Mouse (Mus musculus): ENCODE measurements around the gene R3hdm1. TPM values are rescaled to one million over a fixed set of nuclear protein-coding genes. Genes with fewer than 3 reads are reported as not detected.
A peak's percentile ranks its signal among the peaks of the same experiment; 100 is the strongest.

Gene R3hdm1
- polyA plus RNA-seq, 1 experiment from 2014 or later = 38.8 TPM

DNA sequence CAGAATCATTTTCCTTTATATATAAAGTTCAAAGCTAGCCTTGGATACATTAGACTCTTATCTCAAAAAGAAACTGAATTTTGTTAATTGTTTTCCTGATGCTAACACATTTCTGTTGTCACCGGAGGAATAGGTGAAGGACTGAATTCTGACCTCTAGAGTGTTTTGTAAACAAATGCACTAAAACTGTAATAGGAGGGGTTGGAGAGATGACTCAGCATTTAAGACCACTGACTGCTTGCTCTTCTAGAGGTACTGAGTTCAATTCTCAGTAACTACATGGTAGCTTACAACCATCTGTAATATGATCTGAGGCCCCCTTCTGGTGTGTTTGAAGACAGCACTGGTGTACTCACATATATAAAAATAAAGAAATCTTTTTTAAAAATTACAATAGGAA lies 63.9 kb downstream of the R3hdm1 start:
- DNase-seq (ENCODE audit: low spot score) = no peak

DNA sequence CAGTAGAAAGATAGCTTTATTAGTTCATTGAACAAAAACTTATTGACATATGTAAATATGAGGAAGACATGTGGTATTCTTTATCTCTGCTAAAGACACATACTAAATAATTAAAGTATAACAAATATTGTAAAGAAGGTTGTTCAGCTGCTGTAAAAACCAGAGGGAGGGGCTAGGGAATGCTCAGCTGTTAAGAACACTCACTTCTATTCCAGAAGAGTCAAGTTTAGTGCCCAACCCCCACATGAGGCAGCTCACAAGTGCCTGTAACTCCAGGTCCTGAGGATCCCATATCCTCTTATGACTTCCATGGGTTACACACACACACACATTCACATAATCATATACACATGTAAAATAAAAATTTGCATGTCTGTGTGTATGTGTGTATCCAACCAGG lies 67.0 kb downstream of the R3hdm1 start:
- no peaks in the 10 kb centered on the region for H3K9me3 ChIP-seq (ENCODE audit: low read length)
- H3K27me3 ChIP-seq (replicated peaks; ENCODE audit: insufficient read depth, low read length) = no peaks in the 10 kb centered on the region
- no peaks in the 10 kb centered on the region for H3K4me1 ChIP-seq (ENCODE audit: insufficient read depth, low read depth, low read length)
- ATAC-seq = no peak
- no peak for DNase-seq (ENCODE audit: low spot score)
- no peak overlapping the region for H3K9ac ChIP-seq (replicated peaks; ENCODE audit: low read depth)
- no peaks in the 10 kb centered on the region for H3K36me3 ChIP-seq (ENCODE audit: insufficient read depth, low read length)
- no peak overlapping the region for H3K27ac ChIP-seq (ENCODE audit: low read length)
- H3K4me3 ChIP-seq (ENCODE audit: low read depth, low read length) = no peak overlapping the region
- H3K4me2 ChIP-seq (replicated peaks; ENCODE audit: low read depth, low read length) = no peak overlapping the region
- TF ChIP-seq EP300 (IDR thresholded peaks at IDR 0.05) = no peak
- TF ChIP-seq CTCF (IDR thresholded peaks at IDR 0.05) = no peak

More for the DNA sequence above, 63.9 kb downstream of the R3hdm1 start:
- Histone ChIP-seq H3K9ac (replicated peaks; ENCODE audit: low read depth) (no peak overlapping the region), H3K9me3 (ENCODE audit: low read length) (no peaks in the 10 kb centered on the region), H3K36me3 (ENCODE audit: insufficient read depth, low read length) (no peaks in the 10 kb centered on the region), H3K4me2 (replicated peaks; ENCODE audit: low read depth, low read length) (no peak overlapping the region), H3K4me1 (ENCODE audit: insufficient read depth, low read depth, low read length) (no peaks in the 10 kb centered on the region), H3K4me3 (ENCODE audit: low read depth, low read length) (no peak overlapping the region), H3K27me3 (replicated peaks; ENCODE audit: insufficient read depth, low read length) (no peaks in the 10 kb centered on the region), H3K27ac (ENCODE audit: low read length) (no peak overlapping the region)
- no peak for TF ChIP-seq CTCF (IDR thresholded peaks at IDR 0.05)
- TF ChIP-seq EP300 (IDR thresholded peaks at IDR 0.05) = no peak
- ATAC-seq = no peak
- 69% methylated on average over 1 of the region's 1 CpGs for whole genome bisulfite sequencing

DNA sequence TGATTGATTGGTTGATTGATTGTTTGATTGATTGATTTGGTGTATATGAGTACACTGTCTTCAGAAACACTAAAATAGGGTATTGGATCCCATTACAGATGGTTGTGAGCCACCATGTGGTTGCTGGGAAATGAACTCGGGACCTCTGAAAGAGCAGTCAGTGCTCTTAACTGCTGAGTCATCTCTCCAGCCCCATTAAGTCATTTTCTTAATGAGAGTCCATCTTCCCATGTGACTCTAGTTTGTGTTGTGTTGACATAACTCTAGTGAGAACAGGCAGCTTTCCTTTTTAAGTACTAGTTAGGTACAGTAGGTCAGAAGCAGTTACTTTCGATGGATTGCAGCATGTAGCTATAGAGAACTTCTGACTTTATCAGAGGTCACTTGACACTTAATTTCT lies 88.3 kb downstream of the R3hdm1 start:
- DNase-seq (ENCODE audit: low spot score) (peak; percentile 8), ATAC-seq (no peak)
- H3K9ac ChIP-seq (replicated peaks; ENCODE audit: low read depth) = no peak overlapping the region
- no peaks in the 10 kb centered on the region for H3K4me1 ChIP-seq (ENCODE audit: insufficient read depth, low read depth, low read length)
- no peaks in the 10 kb centered on the region for H3K9me3 ChIP-seq (ENCODE audit: low read length)
- H3K36me3 ChIP-seq (ENCODE audit: insufficient read depth, low read length) = no peaks in the 10 kb centered on the region; the same call in 1 of the 2 replicates
- H3K27ac ChIP-seq (ENCODE audit: low read length) = no peak overlapping the region
- no peak overlapping the region for H3K4me3 ChIP-seq (ENCODE audit: low read depth, low read length)
- no peak for TF ChIP-seq EP300 (IDR thresholded peaks at IDR 0.05)
- TF ChIP-seq CTCF (IDR thresholded peaks at IDR 0.05) = no peak
- no peaks in the 10 kb centered on the region for H3K27me3 ChIP-seq (replicated peaks; ENCODE audit: insufficient read depth, low read length)
- WGBS = 39% methylated on average over 2 of the region's 2 CpGs
- H3K4me2 ChIP-seq (replicated peaks; ENCODE audit: low read depth, low read length) = no peak overlapping the region

DNA sequence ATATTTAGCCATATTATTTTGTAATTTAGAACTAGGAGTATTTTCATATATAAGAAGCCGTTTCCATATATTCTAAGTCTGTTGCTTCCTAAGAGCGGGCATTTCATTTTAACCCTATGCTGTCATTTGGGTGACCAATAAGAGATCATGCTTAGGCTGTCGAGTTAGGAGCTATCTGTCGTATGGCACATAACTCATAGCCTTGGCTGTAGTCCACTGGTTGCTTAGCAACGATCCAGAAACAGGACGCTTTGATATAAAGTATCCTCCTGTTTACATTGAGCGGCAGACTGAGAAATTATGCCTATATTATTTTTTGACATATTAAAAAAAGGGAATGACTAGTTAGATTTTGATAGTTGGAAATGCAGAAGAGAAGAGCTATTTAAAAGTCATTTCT lies 89.3 kb downstream of the R3hdm1 start:
- Histone ChIP-seq H3K27me3 (replicated peaks; ENCODE audit: insufficient read depth, low read length) (no peaks in the 10 kb centered on the region), H3K9me3 (ENCODE audit: low read length) (no peaks in the 10 kb centered on the region), H3K4me3 (ENCODE audit: low read depth, low read length) (no peak overlapping the region), H3K4me1 (ENCODE audit: insufficient read depth, low read depth, low read length) (no peaks in the 10 kb centered on the region), H3K27ac (ENCODE audit: low read length) (no peak overlapping the region), H3K36me3 (ENCODE audit: insufficient read depth, low read length) (no peaks in the 10 kb centered on the region; the same call in 1 of the 2 replicates), H3K4me2 (replicated peaks; ENCODE audit: low read depth, low read length) (no peak overlapping the region), H3K9ac (replicated peaks; ENCODE audit: low read depth) (no peak overlapping the region)
- ATAC-seq = no peak
- DNase-seq (ENCODE audit: low spot score) = no peak
- TF ChIP-seq CTCF (IDR thresholded peaks at IDR 0.05) (no peak), EP300 (IDR thresholded peaks at IDR 0.05) (no peak)
- 51% methylated on average over 7 of the region's 7 CpGs for whole genome bisulfite sequencing

DNA sequence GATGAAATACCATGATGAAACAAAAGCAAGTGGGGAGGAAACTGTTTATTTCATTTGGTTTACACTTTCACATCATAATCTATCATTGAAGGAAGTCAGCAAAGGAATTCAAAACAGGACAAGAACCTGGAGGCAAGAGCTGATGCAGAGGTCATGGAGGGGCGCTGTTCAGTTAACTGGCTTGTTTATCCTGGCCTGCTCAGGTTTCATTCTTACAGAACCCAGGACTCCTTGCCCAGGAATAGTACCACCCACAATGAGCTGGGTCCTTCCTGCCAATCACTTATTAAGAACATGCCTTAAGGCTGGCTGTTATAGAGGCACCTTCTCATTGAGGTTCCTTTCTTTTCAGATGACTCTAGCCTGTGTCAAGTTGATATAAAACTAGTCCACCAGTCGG lies 90.9 kb downstream of the R3hdm1 start:
- H3K4me3 ChIP-seq (ENCODE audit: low read depth, low read length) = no peak overlapping the region
- H3K27me3 ChIP-seq (replicated peaks; ENCODE audit: insufficient read depth, low read length) = no peaks in the 10 kb centered on the region
- no peaks in the 10 kb centered on the region for H3K4me1 ChIP-seq (ENCODE audit: insufficient read depth, low read depth, low read length)
- ATAC-seq (no peak), DNase-seq (ENCODE audit: low spot score) (no peak)
- TF ChIP-seq CTCF (IDR thresholded peaks at IDR 0.05) = no peak
- TF ChIP-seq EP300 (IDR thresholded peaks at IDR 0.05) = no peak
- WGBS = 48% methylated on average over 2 of the region's 2 CpGs
- H3K9me3 ChIP-seq (ENCODE audit: low read length) = no peaks in the 10 kb centered on the region
- H3K9ac ChIP-seq (replicated peaks; ENCODE audit: low read depth) = no peak overlapping the region
- H3K27ac ChIP-seq (ENCODE audit: low read length) = no peak overlapping the region
- no peaks in the 10 kb centered on the region; the same call in 1 of the 2 replicates for H3K36me3 ChIP-seq (ENCODE audit: insufficient read depth, low read length)
- no peak overlapping the region for H3K4me2 ChIP-seq (replicated peaks; ENCODE audit: low read depth, low read length)

DNA sequence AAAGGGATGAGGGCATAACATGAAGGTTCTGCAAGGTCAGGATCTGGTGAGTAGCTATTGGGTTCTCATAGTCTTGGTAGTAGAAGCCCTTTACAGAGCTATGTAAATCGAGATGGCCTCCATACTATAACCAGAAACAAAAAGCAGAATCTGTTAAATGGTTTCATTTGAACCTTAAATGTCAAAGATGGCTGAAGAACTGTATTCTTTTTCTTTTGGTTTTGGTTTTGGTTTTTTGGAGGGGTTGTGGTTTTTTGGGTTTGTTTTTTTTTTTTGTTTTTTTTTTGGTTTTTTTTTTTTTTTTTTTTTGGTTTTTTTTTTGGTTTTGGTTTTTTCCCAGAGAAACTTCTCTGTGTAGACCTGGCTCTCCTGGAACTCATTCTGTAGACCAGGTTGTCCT lies 94.3 kb downstream of the R3hdm1 start:
- H3K36me3 ChIP-seq (ENCODE audit: insufficient read depth, low read length) = peaks cover 6% of the 10 kb centered on the region; the same call in 1 of the 2 replicates
- no peaks in the 10 kb centered on the region for H3K9me3 ChIP-seq (ENCODE audit: low read length)
- H3K9ac ChIP-seq (replicated peaks; ENCODE audit: low read depth) = no peak overlapping the region
- H3K4me1 ChIP-seq (ENCODE audit: insufficient read depth, low read depth, low read length) = no peaks in the 10 kb centered on the region
- H3K4me3 ChIP-seq (ENCODE audit: low read depth, low read length) = no peak overlapping the region
- TF ChIP-seq CTCF (IDR thresholded peaks at IDR 0.05) = no peak
- TF ChIP-seq EP300 (IDR thresholded peaks at IDR 0.05) = no peak
- H3K4me2 ChIP-seq (replicated peaks; ENCODE audit: low read depth, low read length) = no peak overlapping the region
- DNase-seq (ENCODE audit: low spot score) = no peak
- no peak overlapping the region for H3K27ac ChIP-seq (ENCODE audit: low read length)
- ATAC-seq = no peak
- H3K27me3 ChIP-seq (replicated peaks; ENCODE audit: insufficient read depth, low read length) = no peaks in the 10 kb centered on the region
- 91% methylated on average over 1 of the region's 1 CpGs for WGBS

DNA sequence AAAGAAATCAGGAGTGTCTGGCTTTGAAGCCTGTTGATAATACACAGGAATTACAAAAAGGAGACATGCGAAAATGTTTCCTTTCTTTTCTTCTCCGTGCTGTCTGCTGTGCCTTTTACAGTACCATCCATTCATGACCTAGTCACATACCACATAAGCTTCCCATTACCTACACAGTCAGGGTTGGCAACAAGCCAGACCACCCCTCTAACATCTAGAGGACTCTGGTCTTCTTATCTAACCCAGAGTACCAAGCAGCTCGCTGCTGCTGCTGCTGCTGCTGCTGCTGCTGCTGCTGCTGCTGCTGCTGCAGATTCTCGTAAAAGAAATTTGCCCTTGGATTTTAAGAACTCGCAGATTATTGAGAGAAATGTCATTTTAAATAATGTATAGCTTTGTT lies 110.2 kb downstream of the R3hdm1 start:
- Histone ChIP-seq H3K4me1 (ENCODE audit: insufficient read depth, low read depth, low read length) (no peaks in the 10 kb centered on the region), H3K4me2 (replicated peaks; ENCODE audit: low read depth, low read length) (no peak overlapping the region), H3K27ac (ENCODE audit: low read length) (no peak overlapping the region), H3K4me3 (ENCODE audit: low read depth, low read length) (no peak overlapping the region), H3K9ac (replicated peaks; ENCODE audit: low read depth) (no peak overlapping the region), H3K9me3 (ENCODE audit: low read length) (no peaks in the 10 kb centered on the region), H3K36me3 (ENCODE audit: insufficient read depth, low read length) (peaks cover 7% of the 10 kb centered on the region; the same call in 1 of the 2 replicates), H3K27me3 (replicated peaks; ENCODE audit: insufficient read depth, low read length) (no peaks in the 10 kb centered on the region)
- TF ChIP-seq EP300 (IDR thresholded peaks at IDR 0.05) (no peak), CTCF (IDR thresholded peaks at IDR 0.05) (no peak)
- WGBS = 63% methylated on average over 5 of the region's 5 CpGs
- ATAC-seq (no peak), DNase-seq (ENCODE audit: low spot score) (no peak)

All from lung, postnatal 0 days (tissue).